Mouse (Mus musculus) telencephalon, adult 2 months (tissue): ENCODE data around the gene Bud13.

ENCODE experiments used
- DNase-seq: peaks from one replicate; pipeline ENCODE4 v3.0.0-alpha.2; 2011; ENCODE audit warnings: low read depth, low spot score

Bud13 gene

DNA sequence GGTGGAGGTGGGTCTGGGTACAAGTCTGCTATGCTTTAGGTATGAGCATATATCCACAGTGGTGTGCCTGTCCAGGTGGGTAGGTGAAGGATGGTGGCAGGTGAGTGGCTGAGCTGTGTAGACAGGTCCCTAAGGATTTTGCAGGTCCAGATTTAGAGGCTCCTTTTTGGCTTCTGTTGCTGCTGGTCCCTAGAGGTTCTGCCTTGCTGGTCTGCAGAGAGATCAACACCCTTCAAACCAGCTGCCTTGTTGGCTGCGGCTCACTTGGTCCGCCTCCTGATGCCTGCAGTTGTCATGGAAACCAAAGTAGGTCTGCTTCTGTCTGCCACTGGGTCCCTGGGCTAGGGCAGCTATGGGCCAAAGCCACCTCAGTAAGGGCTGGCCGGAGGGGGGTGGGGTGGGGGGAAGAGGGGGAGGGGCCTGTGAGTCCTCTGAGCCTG is 55.1 kb downstream of the Bud13 start:
- no peak for DNase-seq

DNA sequence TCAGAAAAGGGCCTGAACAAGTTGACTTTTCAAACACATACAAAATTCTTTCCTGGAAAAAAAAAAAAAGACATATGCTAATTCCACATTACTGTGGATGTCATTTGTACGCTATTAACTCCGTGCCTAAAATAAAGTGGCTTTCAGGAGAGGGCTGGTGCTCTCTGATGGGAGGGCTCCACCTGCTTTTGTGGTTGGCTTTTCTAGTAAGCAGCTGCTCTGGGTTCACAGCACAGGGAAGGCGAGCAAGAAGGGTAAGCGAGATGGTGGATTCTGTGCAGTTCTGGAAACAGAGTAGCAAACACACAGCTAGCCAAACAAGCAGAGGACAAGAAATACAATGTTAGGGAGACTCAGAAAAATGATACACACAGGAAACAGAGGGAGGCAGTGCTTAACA is 55.6 kb downstream of the Bud13 start:
- no peak for DNase-seq

DNA sequence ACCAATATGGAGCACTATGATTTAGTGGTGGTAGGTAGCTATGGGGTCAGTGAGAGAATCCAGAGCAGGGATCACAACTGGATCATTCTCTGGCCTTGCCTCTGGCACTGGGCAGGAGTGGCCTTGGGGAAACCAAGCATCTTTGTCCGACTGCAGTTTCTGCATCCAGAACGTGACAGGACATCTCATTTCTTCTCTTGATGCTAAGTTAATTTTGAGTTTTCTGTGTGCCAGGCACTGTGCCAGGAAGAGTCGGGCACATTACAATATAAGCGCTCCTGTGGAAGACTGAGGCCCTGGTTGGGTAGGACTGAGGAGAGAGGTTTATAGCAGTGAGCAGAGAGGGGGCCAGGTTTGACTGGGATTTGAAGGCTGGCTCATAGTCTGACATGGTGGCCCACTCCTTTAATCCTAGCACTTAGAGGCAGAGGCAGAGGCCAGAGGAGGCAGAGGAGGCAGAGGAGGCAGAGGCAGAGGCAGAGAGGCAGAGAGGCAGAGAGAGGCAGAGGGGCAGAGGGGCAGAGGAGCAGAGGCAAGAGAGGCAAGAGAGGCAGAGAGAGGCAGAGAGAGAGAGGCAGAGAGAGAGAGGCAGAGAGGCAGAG is 56.3 kb downstream of the Bud13 start:
- DNase-seq, result no peak

DNA sequence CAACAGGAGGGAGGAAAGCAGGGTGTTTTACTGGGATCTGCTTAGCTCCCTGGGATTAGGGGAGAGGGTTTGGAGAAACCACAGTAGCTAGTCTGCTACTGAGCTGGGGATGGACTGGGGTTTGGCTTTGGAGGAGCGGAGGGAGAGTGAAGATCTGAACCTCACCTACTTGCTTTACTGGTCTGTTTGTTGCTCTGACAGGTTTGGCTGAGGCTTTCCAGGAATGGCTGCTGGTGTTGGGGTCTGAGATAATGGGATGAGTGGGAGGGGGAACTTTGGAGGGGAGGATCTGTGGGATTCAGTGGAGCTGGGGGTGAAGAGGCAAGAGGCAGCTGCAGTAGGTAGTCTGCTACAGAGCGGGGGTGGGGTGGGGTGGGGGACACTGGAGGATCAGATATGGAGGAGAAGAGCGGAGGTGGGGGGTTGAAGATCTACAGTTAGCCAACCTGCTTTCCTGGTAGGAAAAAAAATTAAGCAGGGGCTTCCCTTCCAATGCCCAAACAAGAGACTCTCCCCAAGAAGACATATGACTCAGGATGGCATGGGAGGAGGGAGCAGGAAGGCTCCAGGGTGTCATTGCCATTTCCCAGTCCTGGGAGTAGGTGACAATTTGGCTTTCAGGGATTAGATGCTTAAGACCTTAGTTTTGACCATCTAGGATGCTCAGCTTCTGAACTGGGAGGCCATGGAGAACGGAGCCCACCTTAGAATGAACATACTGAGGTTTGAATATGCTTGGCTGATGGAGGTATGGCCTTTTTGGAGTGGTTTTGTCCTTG is 63.3 kb downstream of the Bud13 start:
- DNase-seq, result no peak
